Mouse (Mus musculus) neural tube, embryonic 15.5 days (tissue): ENCODE results near the gene Gm21818. TPM values are rescaled to one million over a fixed set of nuclear protein-coding genes. Genes with fewer than 3 reads are reported as not detected.

Source experiments
- polyA plus RNA-seq: library from polyadenylated mRNA; unstranded; fragments of >200 nt; fragmentation: Nextera tagmentation; extraction: Ambion mirVana; gene quantifications from 2 replicates; pipeline ENCODE4 v1.2.1, GENCODE M21; 2015

The Gm21818 gene
- polyA plus RNA-seq, 1 experiment from 2014 or later: not detected

Other genes starting within 250 kb of the Gm21818 start
- gene Gm21761, start 243.2 kb upstream of the Gm21818 start, polyA plus RNA-seq: not detected in 2 replicates
- gene B020031M17Rik, start 221.6 kb upstream of the Gm21818 start, polyA plus RNA-seq: not detected in 2 replicates
- not detected in 2 replicates for gene Gm36079, start 145.4 kb upstream of the Gm21818 start, polyA plus RNA-seq
- not detected in 2 replicates for gene Gm21188, start 120.2 kb upstream of the Gm21818 start, polyA plus RNA-seq
- gene Gm20767, start 32.2 kb upstream of the Gm21818 start, polyA plus RNA-seq: not detected in 2 replicates
- not detected in 2 replicates for gene Gm21762, start 43.5 kb downstream of the Gm21818 start, polyA plus RNA-seq
- gene Gm21731, start 66.7 kb downstream of the Gm21818 start, polyA plus RNA-seq: not detected in 2 replicates
- gene AF067061, start 90.7 kb downstream of the Gm21818 start, polyA plus RNA-seq: not detected in 2 replicates
- gene BC147527, start 128.0 kb downstream of the Gm21818 start, polyA plus RNA-seq: 0.18 and 2.3 TPM in 2 replicates
- gene Tcstv3, start 144.4 kb downstream of the Gm21818 start, polyA plus RNA-seq: not detected in 2 replicates